Mouse (Mus musculus): ENCODE results near the gene Prss53.

- no peak for TF ChIP-seq CTCF (IDR thresholded peaks at IDR 0.05; ENCODE audit: low read depth)
- no peak for TF ChIP-seq EP300 (IDR thresholded peaks at IDR 0.05; ENCODE audit: low read depth)
These were observed 17.2 kb upstream of the Prss53 start for GRCm38 (mm10) chr7:127907939-127908338.

All from liver, postnatal 0 days (tissue).